17 mouse cellular contexts compared by ENCODE assay signal in the genomic region with DNA sequence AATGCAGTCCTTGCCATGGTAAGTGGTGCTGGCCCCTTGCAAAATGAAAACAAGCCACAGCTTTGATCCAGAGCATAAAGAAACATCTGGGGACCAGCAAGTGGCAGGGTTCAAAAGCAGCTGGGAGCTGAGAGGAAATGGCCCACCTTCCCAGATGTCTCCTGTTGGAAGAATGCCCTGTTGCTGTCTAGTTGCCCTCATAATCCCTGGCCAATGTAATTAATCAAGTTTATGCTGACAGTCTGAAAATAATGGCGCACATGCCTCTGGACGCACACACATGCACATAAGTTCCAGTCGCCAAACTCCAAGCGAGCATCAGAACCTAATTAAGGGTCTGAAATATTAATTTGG.
A peak's percentile ranks its signal among the peaks of the same experiment; 100 is the strongest.
DNase-seq lines count a peak whose midpoint lies in the region; ATAC-seq and TF ChIP-seq lines count a peak whose summit lies in the region.
"Had no signal": no experiment of that assay in that cellular context is flagged by ENCODE, and none has a peak within 500 bp of the region (broad histone marks: within the 10 kb centered on the region; RNA-seq: fewer than 3 reads in every experiment).

No protein-coding gene starts in this region.

- DNase-seq in embryo, embryonic 10 days (ENCODE audit: low spot score) = peak; percentile 60
- DNase-seq in embryo, embryonic 10.5 days (ENCODE audit: low spot score) = peak; percentile 64
- DNase-seq in liver, embryonic 11.5 days (ENCODE audit: low spot score) = no peak
- DNase-seq in thymus, adult 2 months = no peak
- DNase-seq in left cerebral cortex, adult 9 months (ENCODE audit: low spot score in 2 of 2) = no peak
- no peak for DNase-seq in right cerebral cortex, postnatal 10 days (ENCODE audit: low spot score in 2 of 2)
- DNase-seq: cerebellum, postnatal 14 days; liver; lung, postnatal 14 days; right cerebral cortex, adult 18-20 months had no signal

- no peaks in the 10 kb centered on the region for H3K4me1 ChIP-seq in kidney, embryonic 14.5 days (ENCODE audit: control insufficient read depth, insufficient read depth, low read length)
- peaks cover 28% of the 10 kb centered on the region for H3K4me1 ChIP-seq in limb, embryonic 13.5 days
- no peaks in the 10 kb centered on the region for H3K4me1 ChIP-seq in liver, embryonic 11.5 days (replicated peaks; ENCODE audit: control insufficient read depth, insufficient read depth, low read length)
- no peaks in the 10 kb centered on the region for H3K4me1 ChIP-seq in thymus, adult 2 months (replicated peaks; ENCODE audit: control insufficient read depth, insufficient read depth, low read length)

- no peaks in the 10 kb centered on the region for H3K27me3 ChIP-seq in kidney, embryonic 14.5 days (ENCODE audit: control insufficient read depth, insufficient read depth, low read length)
- peaks cover 29% of the 10 kb centered on the region for H3K27me3 ChIP-seq in limb, embryonic 13.5 days
- no peaks in the 10 kb centered on the region for H3K27me3 ChIP-seq in liver, embryonic 11.5 days (replicated peaks; ENCODE audit: control insufficient read depth, insufficient read depth, low read length)
- no peaks in the 10 kb centered on the region for H3K27me3 ChIP-seq in thymus, adult 2 months (ENCODE audit: control insufficient read depth, insufficient read depth, low read length)
- H3K27me3 ChIP-seq: CH12.LX; neural tube, embryonic 12.5 days; Patski had no signal

- no peak overlapping the region for H3K27ac ChIP-seq in kidney, embryonic 14.5 days (ENCODE audit: low read depth, low read length)
- H3K27ac ChIP-seq in limb, embryonic 13.5 days = no peak overlapping the region
- H3K27ac ChIP-seq in liver, embryonic 11.5 days (ENCODE audit: low read depth, low read length) = no peak overlapping the region
- no peak overlapping the region for H3K27ac ChIP-seq in thymus, adult 2 months (ENCODE audit: control insufficient read depth, insufficient read depth, low read length)
- H3K27ac ChIP-seq: neural tube, embryonic 12.5 days had no signal

- H3K4me3 ChIP-seq in kidney, embryonic 14.5 days (ENCODE audit: low read length) = no peak overlapping the region
- no peak overlapping the region for H3K4me3 ChIP-seq in limb, embryonic 13.5 days
- H3K4me3 ChIP-seq in liver, embryonic 11.5 days (ENCODE audit: low read depth, low read length) = no peak overlapping the region
- H3K4me3 ChIP-seq in thymus, adult 2 months (ENCODE audit: control insufficient read depth, insufficient read depth, low read length) = no peak overlapping the region
- H3K4me3 ChIP-seq: neural tube, embryonic 12.5 days had no signal

- peak; percentile 40; the same call in 1 of the 2 replicates for ATAC-seq in kidney, embryonic 14.5 days (ENCODE audit: low FRiP score, low TSS enrichment)
- peak; percentile 62; the same call in 1 of the 2 replicates for ATAC-seq in limb, embryonic 13.5 days (ENCODE audit: low FRiP score, low read depth)
- no peak for ATAC-seq in liver, embryonic 11.5 days (replicated peaks; ENCODE audit: low FRiP score)
- ATAC-seq: Patski had no signal

- TF ChIP-seq POLR2A in thymus, adult 2 months (IDR thresholded peaks at IDR 0.05; ENCODE audit: control insufficient read depth, extremely low read depth, insufficient read depth, low read length, poor library complexity) = no peak

- H3K9me3 ChIP-seq in kidney, embryonic 14.5 days (ENCODE audit: control insufficient read depth, low read length) = no peaks in the 10 kb centered on the region
- H3K9me3 ChIP-seq in limb, embryonic 13.5 days = no peaks in the 10 kb centered on the region; the same call in 1 of the 2 replicates
- H3K9me3 ChIP-seq in liver, embryonic 11.5 days (ENCODE audit: control insufficient read depth, low read length) = no peaks in the 10 kb centered on the region
- H3K9me3 ChIP-seq: neural tube, embryonic 12.5 days had no signal

- no peak for TF ChIP-seq CTCF in thymus, adult 2 months (IDR thresholded peaks at IDR 0.05; ENCODE audit: borderline replicate concordance, control insufficient read depth, extremely low read depth, insufficient read depth, low read length, poor library complexity)

- peak overlapping the region; percentile 24; the same call in 1 of the 2 replicates for H3K4me2 ChIP-seq in kidney, embryonic 14.5 days (replicated peaks; ENCODE audit: low read depth, low read length)
- H3K4me2 ChIP-seq in limb, embryonic 13.5 days (replicated peaks) = peak overlapping the region; percentile 51
- no peak overlapping the region for H3K4me2 ChIP-seq in liver, embryonic 11.5 days
- H3K4me2 ChIP-seq: heart, embryonic 11.5 days; midbrain, embryonic 11.5 days had no signal

- no peaks in the 10 kb centered on the region for H3K36me3 ChIP-seq in kidney, embryonic 14.5 days (ENCODE audit: control insufficient read depth, insufficient read depth, low read length)
- H3K36me3 ChIP-seq in limb, embryonic 13.5 days = no peaks in the 10 kb centered on the region
- no peaks in the 10 kb centered on the region for H3K36me3 ChIP-seq in liver, embryonic 11.5 days (ENCODE audit: control insufficient read depth, insufficient read depth, low read length)
- H3K36me3 ChIP-seq in thymus, adult 2 months (ENCODE audit: control insufficient read depth, insufficient read depth, low read length) = no peaks in the 10 kb centered on the region
- H3K36me3 ChIP-seq: neural tube, embryonic 12.5 days had no signal

- WGBS in kidney, embryonic 14.5 days = 22% methylated on average over 4 of the region's 4 CpGs
- 11% methylated on average over 4 of the region's 4 CpGs for WGBS in limb, embryonic 13.5 days
- WGBS in liver, embryonic 11.5 days = 86% methylated on average over 4 of the region's 4 CpGs
- WGBS in thymus, adult 2 months = 80% methylated on average over 4 of the region's 4 CpGs

- no peak overlapping the region for H3K9ac ChIP-seq in kidney, embryonic 14.5 days (ENCODE audit: low read depth, low read length)
- H3K9ac ChIP-seq in limb, embryonic 13.5 days = no peak overlapping the region
- no peak overlapping the region for H3K9ac ChIP-seq in liver, embryonic 11.5 days (ENCODE audit: low read depth, low read length)
- H3K9ac ChIP-seq: neural tube, embryonic 12.5 days had no signal

Comparison
In these comparisons a context has a peak if more than half of its experiments do, and no peak if none do; other contexts are left out.
1. DNase-seq: peak in embryo, embryonic 10 days (single experiment) and embryo, embryonic 10.5 days (single experiment); none in liver, embryonic 11.5 days (single experiment), thymus, adult 2 months (single experiment), left cerebral cortex, adult 9 months (0 of 2) and right cerebral cortex, postnatal 10 days (0 of 2).